Mouse (Mus musculus) midbrain, embryonic 13.5 days (tissue): ENCODE measurements around the gene Sppl2c. TPM values are rescaled to one million over a fixed set of nuclear protein-coding genes. Genes with fewer than 3 reads are reported as not detected.
"Not testable (repeated sequence)": the region's sequence is repeated elsewhere in the genome, so short reads cannot be mapped to it uniquely, and the experiment has no call there.

Experiments used
- ATAC-seq: fragments of 200-750 bp; cut with Nextera tagmentation; 2 replicates; pipeline ENCODE4 v1.8.0; 2017; ENCODE audit warnings: mild to moderate bottlenecking, moderate TSS enrichment, moderate library complexity
- H3K27ac ChIP-seq: fragments of 300-500 bp; sonication (generic); 2 replicates; pipeline ENCODE4 v1.5.1; 2015; ENCODE audit warnings: inconsistent platforms, mild to moderate bottlenecking, moderate library complexity
- H3K27me3 ChIP-seq: fragments of 300-500 bp; sonication (generic); 2 replicates; pipeline ENCODE4 v1.6.1; 2015; ENCODE audit warnings: mild to moderate bottlenecking, inconsistent platforms
- H3K36me3 ChIP-seq: fragments of 300-500 bp; sonication (generic); 2 replicates; pipeline ENCODE4 v1.6.1; 2015; ENCODE audit warnings: mild to moderate bottlenecking, inconsistent platforms
- H3K4me1 ChIP-seq: fragments of 300-500 bp; sonication (generic); replicated peaks from 2 replicates; pipeline ENCODE4 v1.6.1; 2015; ENCODE audit warnings: inconsistent platforms
- H3K4me2 ChIP-seq: fragments of 300-500 bp; sonication (generic); replicated peaks from 2 replicates; pipeline ENCODE4 v1.6.1; 2015; ENCODE audit warnings: moderate library complexity, mild to moderate bottlenecking, inconsistent platforms
- H3K4me3 ChIP-seq: fragments of 300-500 bp; sonication (generic); replicated peaks from 2 replicates; pipeline ENCODE4 v1.5.1; 2015; ENCODE audit warnings: mild to moderate bottlenecking, inconsistent platforms
- H3K9ac ChIP-seq: fragments of 300-500 bp; sonication (generic); replicated peaks from 2 replicates; pipeline ENCODE4 v1.6.1; 2015; ENCODE audit warnings: mild to moderate bottlenecking, inconsistent platforms
- H3K9me3 ChIP-seq: fragments of 300-500 bp; sonication (generic); 2 replicates; pipeline ENCODE4 v1.6.1; 2016; ENCODE audit warnings: mild to moderate bottlenecking, inconsistent platforms
- WGBS: fragments of 180-500 bp; shearing (Covaris S2); methylation state at CpG from one replicate; pipeline ENCODE4 v1.1.7; 2015; 5-methylcytosine and 5-hydroxymethylcytosine counted together
- polyA plus RNA-seq: library from polyadenylated mRNA; unstranded; fragments of >200 nt; fragmentation: Nextera tagmentation; extraction: Ambion mirVana; gene quantifications from 2 replicates; pipeline ENCODE4 v1.2.1, GENCODE M21; 2015

Gene Sppl2c
- polyA plus RNA-seq, 1 experiment from 2014 or later, result not detected

DNA sequence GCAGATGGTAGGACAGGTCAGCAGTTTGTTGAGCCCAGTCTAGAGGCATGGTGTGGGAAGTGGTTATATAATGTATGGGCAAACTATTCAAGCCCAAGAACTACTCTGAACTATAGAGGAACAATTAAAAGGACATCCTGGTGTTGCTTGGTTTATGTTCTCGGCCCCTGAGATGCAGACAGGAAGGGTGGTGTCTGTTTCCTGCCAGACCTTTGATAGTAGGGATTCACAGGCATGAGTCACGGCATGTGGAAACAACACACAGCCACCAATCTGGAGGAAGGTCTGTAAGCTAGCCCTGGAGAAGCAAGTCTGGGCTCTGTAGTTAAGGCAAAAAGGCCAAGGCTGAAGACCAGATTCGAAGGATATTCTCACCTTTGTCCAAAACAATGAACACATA lies 17.1 kb downstream of the Sppl2c start:
- no peaks in the 10 kb centered on the region for H3K36me3 ChIP-seq
- H3K9ac ChIP-seq, result no peak overlapping the region
- 84% methylated on average over 3 of the region's 3 CpGs for WGBS
- peaks cover 9% of the 10 kb centered on the region; the same call in 1 of the 2 replicates for H3K9me3 ChIP-seq
- H3K4me2 ChIP-seq, result no peak overlapping the region
- no peaks in the 10 kb centered on the region for H3K27me3 ChIP-seq
- H3K4me1 ChIP-seq, result no peaks in the 10 kb centered on the region
- ATAC-seq, result no peak
- no peak overlapping the region for H3K27ac ChIP-seq
- no peak overlapping the region for H3K4me3 ChIP-seq

DNA sequence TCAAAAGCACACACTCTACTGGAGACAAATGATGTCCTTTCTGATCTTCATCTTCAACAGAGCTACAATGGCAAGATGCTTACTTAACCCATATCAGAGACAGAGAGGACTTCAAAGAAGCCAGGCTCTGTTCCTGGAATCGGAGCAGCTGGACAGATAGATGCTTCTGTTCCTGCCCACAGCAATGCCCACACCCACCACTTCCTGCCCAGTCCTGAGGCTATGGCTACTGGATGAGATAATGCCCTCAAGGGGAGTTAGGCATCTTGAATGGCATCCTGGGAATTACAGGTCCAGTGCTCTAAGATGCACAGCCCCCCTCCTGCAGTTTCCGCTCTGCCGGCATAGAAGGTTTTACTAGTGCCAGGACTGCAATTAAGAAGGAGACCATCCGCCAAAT lies 20.4 kb downstream of the Sppl2c start:
- Histone ChIP-seq H3K9me3 (peaks cover 7% of the 10 kb centered on the region; the same call in 1 of the 2 replicates), H3K4me1 (no peaks in the 10 kb centered on the region), H3K36me3 (no peaks in the 10 kb centered on the region), H3K9ac (no peak overlapping the region), H3K27me3 (no peaks in the 10 kb centered on the region), H3K4me2 (no peak overlapping the region), H3K27ac (no peak overlapping the region), H3K4me3 (no peak overlapping the region)
- ATAC-seq, result no peak
- WGBS, result 85% methylated on average over 4 of the region's 4 CpGs

GRCm38 (mm10) chr11:104209041-104209440 lies 22.9 kb downstream of the Sppl2c start:
- WGBS, result 68% methylated on average over 3 of the region's 3 CpGs
- H3K36me3 ChIP-seq, result no peaks in the 10 kb centered on the region
- no peak overlapping the region for H3K27ac ChIP-seq
- no peak overlapping the region for H3K9ac ChIP-seq
- no peaks in the 10 kb centered on the region for H3K4me1 ChIP-seq
- H3K4me3 ChIP-seq, result no peak overlapping the region
- H3K4me2 ChIP-seq, result no peak overlapping the region
- H3K27me3 ChIP-seq, result no peaks in the 10 kb centered on the region
- no peaks in the 10 kb centered on the region for H3K9me3 ChIP-seq
- ATAC-seq, result no peak

DNA sequence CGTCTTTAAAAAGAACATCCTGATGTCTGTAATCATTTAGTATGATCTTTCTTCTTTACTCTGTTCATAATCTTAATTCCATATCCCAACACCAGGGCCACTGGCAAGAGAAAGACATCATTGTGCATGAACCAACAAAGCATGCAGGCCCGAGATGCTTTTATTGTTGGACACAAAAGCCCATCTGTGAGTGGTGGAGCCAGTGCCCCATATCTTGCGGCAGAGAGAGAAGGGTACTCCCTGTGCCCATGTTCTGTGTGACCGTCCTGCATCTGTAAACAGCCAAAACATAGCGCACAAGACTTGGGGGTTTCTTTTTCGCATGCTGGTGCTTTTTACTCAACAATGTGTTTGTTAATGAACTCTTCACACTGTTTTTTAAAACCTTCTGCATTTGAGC lies 25.1 kb downstream of the Sppl2c start:
- ATAC-seq, result no peak
- no peak overlapping the region for H3K4me2 ChIP-seq
- no peaks in the 10 kb centered on the region for H3K36me3 ChIP-seq
- H3K9me3 ChIP-seq, result no peaks in the 10 kb centered on the region
- WGBS, result 77% methylated on average over 6 of the region's 6 CpGs
- H3K4me3 ChIP-seq, result no peak overlapping the region
- H3K27me3 ChIP-seq, result no peaks in the 10 kb centered on the region
- H3K9ac ChIP-seq, result no peak overlapping the region
- H3K27ac ChIP-seq, result no peak overlapping the region
- H3K4me1 ChIP-seq, result no peaks in the 10 kb centered on the region

- H3K27me3 ChIP-seq, H3K4me2 ChIP-seq, H3K4me1 ChIP-seq, H3K9ac ChIP-seq, H3K4me3 ChIP-seq, H3K9me3 ChIP-seq, H3K27ac ChIP-seq, H3K36me3 ChIP-seq, ATAC-seq: not testable (repeated sequence)
- 95% methylated on average over 5 of the region's 5 CpGs for WGBS
Observed at GRCm38 (mm10) chr11:104214128-104214527, 28.0 kb downstream of the Sppl2c start.

GRCm38 (mm10) chr11:104218075-104218474 lies 31.9 kb downstream of the Sppl2c start:
- 79% methylated on average over 3 of the region's 3 CpGs for WGBS
- Histone ChIP-seq H3K9me3 (no peaks in the 10 kb centered on the region), H3K4me2 (no peak overlapping the region), H3K27me3 (0 out of 2 replicates have a peak, but pooled peaks cover 4% of the 10 kb centered on the region), H3K4me3 (no peak overlapping the region), H3K9ac (no peak overlapping the region), H3K27ac (no peak overlapping the region), H3K36me3 (no peaks in the 10 kb centered on the region), H3K4me1 (no peaks in the 10 kb centered on the region)
- no peak for ATAC-seq

DNA sequence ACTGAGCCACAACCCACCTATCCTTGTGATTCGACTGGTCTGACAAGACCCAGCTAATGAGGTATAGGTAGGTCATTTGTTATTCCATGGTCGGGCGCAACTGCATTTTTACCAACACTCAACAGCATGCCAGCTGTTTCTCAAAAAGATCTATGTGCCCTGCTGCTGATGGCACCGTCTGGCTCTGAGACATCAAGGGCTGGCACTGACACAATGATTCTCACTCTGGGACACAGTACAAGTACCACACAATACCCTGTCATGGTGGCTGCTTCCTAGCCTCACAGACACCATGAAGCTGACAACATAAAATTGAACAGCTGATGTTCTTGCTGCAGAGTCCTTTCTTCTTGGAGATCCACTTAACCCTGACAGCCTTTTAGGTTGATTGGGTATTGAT lies 34.2 kb downstream of the Sppl2c start:
- WGBS, result 90% methylated on average over 4 of the region's 4 CpGs
- Histone ChIP-seq H3K9ac (no peak overlapping the region), H3K9me3 (no peaks in the 10 kb centered on the region), H3K36me3 (no peaks in the 10 kb centered on the region), H3K4me2 (no peak overlapping the region), H3K4me3 (no peak overlapping the region), H3K27ac (no peak overlapping the region), H3K27me3 (0 out of 2 replicates have a peak, but pooled peaks cover 4% of the 10 kb centered on the region), H3K4me1 (no peaks in the 10 kb centered on the region)
- ATAC-seq, result no peak

- H3K9me3 ChIP-seq, result no peaks in the 10 kb centered on the region
- 0 out of 2 replicates have a peak, but pooled peaks cover 4% of the 10 kb centered on the region for H3K27me3 ChIP-seq
- no peak overlapping the region for H3K9ac ChIP-seq
- H3K27ac ChIP-seq, result no peak overlapping the region
- no peaks in the 10 kb centered on the region for H3K4me1 ChIP-seq
- ATAC-seq, result no peak
- no peak overlapping the region for H3K4me2 ChIP-seq
- 77% methylated on average over 5 of the region's 5 CpGs for WGBS
- no peaks in the 10 kb centered on the region for H3K36me3 ChIP-seq
- H3K4me3 ChIP-seq, result no peak overlapping the region
Observed at GRCm38 (mm10) chr11:104221751-104222150, 35.6 kb downstream of the Sppl2c start.

GRCm38 (mm10) chr11:104223301-104223700 lies 37.2 kb downstream of the Sppl2c start:
- 0 out of 2 replicates have a peak, but pooled peaks cover 4% of the 10 kb centered on the region for H3K27me3 ChIP-seq
- WGBS, result 88% methylated on average over 9 of the region's 9 CpGs

DNA sequence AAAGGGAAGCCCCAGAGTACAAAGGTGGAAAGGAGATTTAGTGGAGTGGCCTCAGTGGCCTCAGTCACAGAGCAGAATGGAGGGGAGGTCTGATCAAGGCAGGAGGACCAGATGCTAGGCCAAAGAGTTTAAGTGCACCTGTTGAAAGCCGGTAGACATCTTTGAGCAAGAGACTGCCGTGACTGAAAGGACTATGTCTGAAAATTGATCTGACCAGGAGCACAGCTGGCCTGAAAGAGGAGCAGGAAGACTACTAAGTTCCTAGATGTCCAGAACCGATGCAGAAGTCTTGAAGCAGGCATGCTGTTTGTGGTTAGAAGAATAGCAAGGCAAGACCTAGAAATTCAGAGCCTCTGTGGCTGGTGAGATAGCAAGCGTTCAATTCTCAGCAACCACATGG lies 43.3 kb downstream of the Sppl2c start:
- Histone ChIP-seq H3K27me3 (peaks cover 26% of the 10 kb centered on the region), H3K36me3 (no peaks in the 10 kb centered on the region), H3K27ac (no peak overlapping the region), H3K4me2 (no peak overlapping the region), H3K9ac (no peak overlapping the region), H3K4me1 (peaks cover 18% of the 10 kb centered on the region), H3K9me3 (no peaks in the 10 kb centered on the region), H3K4me3 (no peak overlapping the region)
- ATAC-seq, result no peak
- WGBS, result 81% methylated on average over 4 of the region's 4 CpGs

More at GRCm38 (mm10) chr11:104223301-104223700, 37.2 kb downstream of the Sppl2c start:
- Histone ChIP-seq H3K4me2 (no peak overlapping the region), H3K4me1 (no peaks in the 10 kb centered on the region), H3K27ac (no peak overlapping the region), H3K9ac (no peak overlapping the region), H3K9me3 (no peaks in the 10 kb centered on the region), H3K4me3 (no peak overlapping the region), H3K36me3 (no peaks in the 10 kb centered on the region)
- ATAC-seq, result no peak

GRCm38 (mm10) chr11:104230066-104230778 lies 44.1 kb downstream of the Sppl2c start:
- ATAC-seq, result no peak
- Histone ChIP-seq H3K27me3 (peaks cover 35% of the 10 kb centered on the region), H3K36me3 (no peaks in the 10 kb centered on the region), H3K4me2 (peak overlapping the region; percentile 79), H3K4me1 (peaks cover 27% of the 10 kb centered on the region), H3K9me3 (no peaks in the 10 kb centered on the region), H3K9ac (peak overlapping the region; percentile 80; the same call in 1 of the 2 replicates), H3K4me3 (peak overlapping the region; percentile 80), H3K27ac (peak overlapping the region; percentile 90)
- 13% methylated on average over 9 of the region's 9 CpGs for WGBS

DNA sequence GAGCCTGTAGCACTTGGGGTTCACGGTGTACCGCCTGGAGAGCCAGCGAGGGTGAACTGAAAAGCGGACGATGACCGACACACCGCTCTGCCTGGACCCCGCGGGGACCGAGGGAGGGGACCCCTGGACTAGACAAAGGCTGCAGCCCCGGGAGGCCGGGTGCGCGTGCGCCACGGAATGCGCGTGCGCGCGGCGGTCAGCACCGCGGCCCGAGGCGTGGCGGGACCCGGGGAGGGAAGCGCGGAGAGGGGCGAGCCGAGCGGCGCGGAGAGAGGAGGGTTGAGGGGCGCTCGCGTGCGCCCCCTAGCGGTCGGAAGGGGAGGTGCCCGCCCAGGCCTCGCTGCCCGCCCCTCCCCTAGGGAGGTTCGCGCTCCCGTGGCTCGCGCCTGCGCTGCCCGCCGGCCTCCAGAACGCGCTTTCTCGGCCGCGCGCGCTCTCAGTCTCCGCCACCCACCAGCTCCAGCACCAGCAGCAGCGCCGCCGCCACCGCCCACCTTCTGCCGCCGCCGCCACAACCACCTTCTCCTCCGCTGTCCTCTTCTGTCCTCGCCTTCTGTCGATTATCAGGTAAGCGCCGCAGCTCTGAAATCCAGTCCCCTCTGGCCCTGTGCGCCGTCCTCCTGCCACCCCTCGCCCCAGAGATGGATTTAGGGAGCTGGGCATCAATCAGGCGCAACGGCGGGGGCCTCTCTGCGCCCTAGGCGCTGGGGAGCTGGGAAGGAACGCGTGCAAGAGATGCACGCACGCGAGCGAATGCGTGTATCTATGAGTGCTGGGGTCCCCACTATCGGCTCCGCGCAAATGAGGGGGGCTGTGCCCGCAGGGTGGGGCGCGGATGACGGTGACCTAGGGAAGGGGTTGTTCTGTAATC lies 45.1 kb downstream of the Sppl2c start, which contains the start of gene Mapt:
Gene Mapt, plus strand, starts transcription at position 350 of the 871 bp plus-strand sequence.
- WGBS, result under 1% methylated on average over 76 of the region's 94 CpGs
- Histone ChIP-seq H3K27me3 (peaks cover 44% of the 10 kb centered on the region), H3K36me3 (no peaks in the 10 kb centered on the region), H3K4me3 (peak within 1 kb of the TSS; percentile 80), H3K4me2 (peak within 1 kb of the TSS; percentile 79), H3K27ac (peak within 1 kb of the TSS; percentile 98), H3K4me1 (peaks cover 37% of the 10 kb centered on the region), H3K9ac (peak within 1 kb of the TSS; percentile 95), H3K9me3 (no peaks in the 10 kb centered on the region)
- ATAC-seq, result peak; percentile 81
